Mouse (Mus musculus): ENCODE data around the gene Ankrd39.

The Ankrd39 gene

GRCm38 (mm10) chr1:36530485-36530884 is 16.8 kb downstream of the Ankrd39 start:
- DNase-seq (ENCODE audit: low spot score in 2 of 2): no peak

GRCm38 (mm10) chr1:36529875-36530274 is 17.4 kb downstream of the Ankrd39 start:
- DNase-seq (ENCODE audit: low spot score in 2 of 2): no peak

GRCm38 (mm10) chr1:36529274-36529673 is 18.0 kb downstream of the Ankrd39 start:
- DNase-seq (ENCODE audit: low spot score in 2 of 2): no peak

- no peak for DNase-seq (ENCODE audit: low spot score in 2 of 2)
These were observed 18.9 kb downstream of the Ankrd39 start for GRCm38 (mm10) chr1:36528351-36528750.

- DNase-seq (ENCODE audit: low spot score in 2 of 2): no peak
These were observed 20.3 kb downstream of the Ankrd39 start for GRCm38 (mm10) chr1:36526903-36527302.

- DNase-seq (ENCODE audit: low spot score in 2 of 2): no peak
These were observed 21.5 kb downstream of the Ankrd39 start for GRCm38 (mm10) chr1:36525774-36526173.

- no peak for DNase-seq (ENCODE audit: low spot score in 2 of 2)
These were observed 23.2 kb downstream of the Ankrd39 start for GRCm38 (mm10) chr1:36524058-36524457.

GRCm38 (mm10) chr1:36523332-36524013 is 23.8 kb downstream of the Ankrd39 start:
- DNase-seq (ENCODE audit: low spot score in 2 of 2): no peak

- no peak for DNase-seq (ENCODE audit: low spot score in 2 of 2)
These were observed 25.0 kb downstream of the Ankrd39 start for GRCm38 (mm10) chr1:36522210-36522609.

GRCm38 (mm10) chr1:36519626-36520025 is 27.6 kb downstream of the Ankrd39 start:
- DNase-seq (ENCODE audit: low spot score in 2 of 2): no peak

- no peak for DNase-seq (ENCODE audit: low spot score in 2 of 2)
These were observed 29.0 kb downstream of the Ankrd39 start for GRCm38 (mm10) chr1:36518259-36518658.

- no peak for DNase-seq (ENCODE audit: low spot score in 2 of 2)
These were observed 33.5 kb downstream of the Ankrd39 start for GRCm38 (mm10) chr1:36513718-36514117.

- DNase-seq (ENCODE audit: low spot score in 2 of 2): no peak
These were observed 33.9 kb downstream of the Ankrd39 start for GRCm38 (mm10) chr1:36513310-36513709.

GRCm38 (mm10) chr1:36512966-36513280 is 34.3 kb downstream of the Ankrd39 start:
- no peak for DNase-seq (ENCODE audit: low spot score in 2 of 2)

GRCm38 (mm10) chr1:36512089-36512965 is 34.9 kb downstream of the Ankrd39 start:
- DNase-seq (ENCODE audit: low spot score in 2 of 2): peak; percentile 27 to 51

GRCm38 (mm10) chr1:36511289-36512021 is 35.8 kb downstream of the Ankrd39 start, which contains the start of gene Cnnm3:
Cnnm3 (plus strand) TSS chr1:36511867.
- peak; percentile 100 for DNase-seq (ENCODE audit: low spot score in 2 of 2)

- no peak for DNase-seq (ENCODE audit: low spot score in 2 of 2)
These were observed 39.0 kb downstream of the Ankrd39 start for GRCm38 (mm10) chr1:36508238-36508637.

GRCm38 (mm10) chr1:36501261-36501660 is 46.0 kb downstream of the Ankrd39 start:
- peak; percentile 51 to 80 for DNase-seq (ENCODE audit: low spot score in 2 of 2)

GRCm38 (mm10) chr1:36497312-36497711 is 49.9 kb downstream of the Ankrd39 start:
- DNase-seq (ENCODE audit: low spot score in 2 of 2): no peak

- DNase-seq (ENCODE audit: low spot score in 2 of 2): no peak
These were observed 50.5 kb downstream of the Ankrd39 start for GRCm38 (mm10) chr1:36496719-36497118.

- DNase-seq (ENCODE audit: low spot score in 2 of 2): no peak
These were observed 53.9 kb downstream of the Ankrd39 start for GRCm38 (mm10) chr1:36493299-36493698.

GRCm38 (mm10) chr1:36492416-36493139 is 54.7 kb downstream of the Ankrd39 start:
- no peak for DNase-seq (ENCODE audit: low spot score in 2 of 2)

All from thymus, postnatal 10 days (tissue).